ENCODE assay signal across 8 mouse cellular contexts in genomic region chr3:107931670-107932069, GRCm38 (mm10). TPM values are rescaled to one million over a fixed set of nuclear protein-coding genes. Genes with fewer than 3 reads are reported as not detected.
A peak's percentile ranks its signal among the peaks of the same experiment; 100 is the strongest.
DNase-seq lines count a peak whose midpoint lies in the region; ATAC-seq lines count a peak whose summit lies in the region.

Gstm7 (minus strand) TSS chr3:107931817.

- H3K9me3 ChIP-seq in intestine, embryonic 14.5 days (ENCODE audit: control insufficient read depth, low read length), result no peaks in the 10 kb centered on the region

- H3K4me1 ChIP-seq in intestine, embryonic 14.5 days (replicated peaks; ENCODE audit: control insufficient read depth, insufficient read depth, low read length), result no peaks in the 10 kb centered on the region

- H3K27me3 ChIP-seq in intestine, embryonic 14.5 days (replicated peaks; ENCODE audit: control insufficient read depth, insufficient read depth, low read length), result no peaks in the 10 kb centered on the region

- H3K9ac ChIP-seq in intestine, embryonic 14.5 days (ENCODE audit: low read length), result no peak within 1 kb of the TSS

- 8% methylated on average over 10 of the region's 10 CpGs for WGBS in intestine, embryonic 14.5 days

- peak; percentile 97 for ATAC-seq in intestine, embryonic 14.5 days (replicated peaks; ENCODE audit: low FRiP score, low TSS enrichment, low read depth)
- ATAC-seq in megakaryocyte-erythroid progenitor cell, adult 5-6 weeks (replicated peaks; ENCODE audit: low FRiP score, low TSS enrichment, poor library complexity, severe bottlenecking), result peak; percentile 95

- H3K4me2 ChIP-seq in intestine, embryonic 14.5 days (ENCODE audit: low read length), result peak within 1 kb of the TSS; percentile 56

- DNase-seq in adrenal gland, adult 18-20 months (ENCODE audit: low spot score in 2 of 2), result peak; percentile 96 to 97
- peak; percentile 90 for DNase-seq in embryo, embryonic 11.5 days (ENCODE audit: low read depth, low spot score)
- DNase-seq in gastrocnemius, postnatal 36 days, result peak; percentile 92 to 95
- DNase-seq in intestine, embryonic 14.5 days (ENCODE audit: low spot score), result peak; percentile 95
- peak; percentile 96 to 99 for DNase-seq in left cerebral cortex, postnatal 10 days (ENCODE audit: extremely low spot score in 1 of 2, low spot score in 2 of 2)
- DNase-seq in right cerebral cortex, postnatal 14 days, result peak; percentile 97
- DNase-seq in urinary bladder, postnatal 25 days (ENCODE audit: low spot score), result peak; percentile 86

- intact Hi-C loops in gastrocnemius, postnatal 36 days (cut with DNase I), result loop anchor here (10.0 kb wide), 1 partner anchor 213 kb away; the partner anchor contains the start of gene Gnai3
- intact Hi-C loops in left cerebral cortex, postnatal 10 days (cut with DNase I), result loop anchor here (10.0 kb wide), 2 partner anchors 83 to 213 kb away; partner anchors contain the start of genes Gnai3 and Gstm1

- H3K36me3 ChIP-seq in intestine, embryonic 14.5 days (ENCODE audit: control insufficient read depth, insufficient read depth, low read length), result no peaks in the 10 kb centered on the region

- H3K27ac ChIP-seq in intestine, embryonic 14.5 days (ENCODE audit: low read depth), result no peak within 1 kb of the TSS; the same call in 1 of the 2 replicates

- H3K4me3 ChIP-seq in intestine, embryonic 14.5 days (ENCODE audit: low read depth, low read length), result peak within 1 kb of the TSS; percentile 32

RNA-seq across cellular contexts. Expression of gene Gstm7, which starts in this region (rescaled TPM):
- 100 to 1,000 TPM; 143 to 179 TPM for total RNA-seq in adrenal gland, adult 18-20 months (2021)
- 10 to 100 TPM in 1 of 2 experiments, 1 to 10 TPM in 1; 6.3 to 15.8 TPM for total RNA-seq in gastrocnemius, postnatal 36 days (2021)
- 21.3 and 23.4 TPM in 2 replicates for polyA plus RNA-seq in intestine, embryonic 14.5 days (2014; fragmentation: Nextera tagmentation; extraction: Ambion mirVana)
- 10 to 100 TPM; 44.2 TPM for total RNA-seq in left cerebral cortex, postnatal 10 days (2021)
- 0.62 and 6.3 TPM in 2 replicates for total RNA-seq in megakaryocyte-erythroid progenitor cell, adult 5-6 weeks (2014; fragmentation: Nextera tagmentation)
- total RNA-seq in megakaryocyte-erythroid progenitor cell, adult 5-6 weeks (2017), result 1.9 TPM in 1 of 2 replicates, not detected in the other
